In the genomic region with DNA sequence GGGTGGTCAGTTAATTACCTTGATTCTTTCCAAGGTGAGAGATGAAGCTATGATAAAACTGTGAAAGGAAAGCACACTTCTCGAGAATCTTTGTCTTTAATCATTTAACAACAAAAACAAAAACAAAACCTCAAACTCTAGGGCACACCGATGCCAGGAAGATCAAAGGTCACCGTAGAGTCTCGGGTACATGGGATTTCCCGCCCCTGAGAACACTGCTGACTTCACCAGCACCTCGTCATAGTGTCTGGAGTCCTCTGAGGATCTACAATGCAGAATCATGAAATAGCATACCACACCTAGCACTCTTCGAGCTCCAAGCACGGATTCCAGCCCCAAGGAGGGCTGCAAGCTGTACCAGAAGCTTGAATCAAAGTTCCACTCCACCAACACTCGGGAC, we compare ENCODE assay signal across 7 mouse cellular contexts. TPM values are rescaled to one million over a fixed set of nuclear protein-coding genes. Genes with fewer than 3 reads are reported as not detected.
DNase-seq lines count a peak whose midpoint lies in the region; ATAC-seq and TF ChIP-seq lines count a peak whose summit lies in the region.

No protein-coding gene starts in this region.

- ATAC-seq in lung, embryonic 16.5 days (ENCODE audit: low read depth): peak; percentile 8; the same call in 1 of the 2 replicates
- peak; percentile 23 for ATAC-seq in forebrain, embryonic 15.5 days (replicated peaks)

- intact Hi-C loops in left cerebral cortex, postnatal 36 days (cut with DNase I): no loop called here

- DNase-seq in lung, adult 2 months: no peak
- DNase-seq in kidney, postnatal 36 days: peak; percentile 34 to 54
- no peak for DNase-seq in embryo, embryonic 9.5 days (ENCODE audit: extremely low spot score)
- DNase-seq in left cerebral cortex, postnatal 36 days (ENCODE audit: low spot score in 2 of 2): no peak

- peak overlapping the region; percentile 86 for H3K4me3 ChIP-seq in lung, embryonic 16.5 days (ENCODE audit: low read length)
- no peak overlapping the region for H3K4me3 ChIP-seq in lung, adult 2 months (replicated peaks; ENCODE audit: extremely low read depth, low read depth, low read length)
- peak overlapping the region; percentile 82 for H3K4me3 ChIP-seq in forebrain, embryonic 15.5 days
- peak overlapping the region; percentile 67; the same call in 1 of the 2 replicates for H3K4me3 ChIP-seq in small intestine, adult 2 months (ENCODE audit: low read depth, low read length)

- H3K36me3 ChIP-seq in lung, embryonic 16.5 days (ENCODE audit: control insufficient read depth, insufficient read depth, low read length): no peaks in the 10 kb centered on the region
- no peaks in the 10 kb centered on the region for H3K36me3 ChIP-seq in forebrain, embryonic 15.5 days
- H3K36me3 ChIP-seq in small intestine, adult 2 months (ENCODE audit: control insufficient read depth, insufficient read depth, low read length): no peaks in the 10 kb centered on the region

- 74% methylated on average over 9 of the region's 9 CpGs for WGBS in lung, embryonic 16.5 days
- WGBS in lung, adult 2 months: 61% methylated on average over 9 of the region's 9 CpGs
- WGBS in forebrain, embryonic 15.5 days: 77% methylated on average over 9 of the region's 9 CpGs
- WGBS in small intestine, adult 2 months: 57% methylated on average over 9 of the region's 9 CpGs

- no peak overlapping the region for H3K27ac ChIP-seq in lung, embryonic 16.5 days (ENCODE audit: low read length)
- H3K27ac ChIP-seq in forebrain, embryonic 15.5 days (replicated peaks): no peak overlapping the region
- H3K27ac ChIP-seq in small intestine, adult 2 months (ENCODE audit: insufficient read depth, low read depth, low read length): no peak overlapping the region

- peaks cover 7% of the 10 kb centered on the region; the same call in 1 of the 2 replicates for H3K4me1 ChIP-seq in lung, embryonic 16.5 days (replicated peaks; ENCODE audit: control insufficient read depth, insufficient read depth, low read length)
- H3K4me1 ChIP-seq in lung, adult 2 months (ENCODE audit: control insufficient read depth, insufficient read depth, low read length): peaks cover 3% of the 10 kb centered on the region; the same call in 1 of the 2 replicates
- H3K4me1 ChIP-seq in forebrain, embryonic 15.5 days: peaks cover 20% of the 10 kb centered on the region
- peaks cover 7% of the 10 kb centered on the region for H3K4me1 ChIP-seq in small intestine, adult 2 months (ENCODE audit: control insufficient read depth, insufficient read depth, insufficient read length, low read length)

- TF ChIP-seq CTCF in lung, adult 2 months (IDR thresholded peaks at IDR 0.05; ENCODE audit: insufficient read depth, low read length): no peak
- 0 out of 2 replicates have a peak, but pooled peaks have one; percentile 4 for TF ChIP-seq CTCF in small intestine, adult 2 months (IDR thresholded peaks at IDR 0.05; ENCODE audit: extremely low read depth, insufficient read length, insufficient replicate concordance, low read depth, low read length)

- H3K9ac ChIP-seq in lung, embryonic 16.5 days (ENCODE audit: low read length): no peak overlapping the region
- H3K9ac ChIP-seq in forebrain, embryonic 15.5 days (replicated peaks): no peak overlapping the region

- no peak for TF ChIP-seq POLR2A in lung, adult 2 months (IDR thresholded peaks at IDR 0.05; ENCODE audit: borderline replicate concordance, extremely low read depth, low read depth, low read length)
- no peak for TF ChIP-seq POLR2A in small intestine, adult 2 months (IDR thresholded peaks at IDR 0.05; ENCODE audit: low read depth, low read length)

- H3K9me3 ChIP-seq in lung, embryonic 16.5 days (ENCODE audit: control insufficient read depth, low read length): no peaks in the 10 kb centered on the region
- no peaks in the 10 kb centered on the region for H3K9me3 ChIP-seq in forebrain, embryonic 15.5 days

- no peaks in the 10 kb centered on the region for H3K27me3 ChIP-seq in lung, embryonic 16.5 days (ENCODE audit: control insufficient read depth, insufficient read depth, low read depth, low read length)
- H3K27me3 ChIP-seq in forebrain, embryonic 15.5 days: 0 out of 2 replicates have a peak, but pooled peaks cover 4% of the 10 kb centered on the region
- H3K27me3 ChIP-seq in small intestine, adult 2 months (ENCODE audit: control insufficient read depth, insufficient read depth, low read length): no peaks in the 10 kb centered on the region

- H3K4me2 ChIP-seq in lung, embryonic 16.5 days (ENCODE audit: low read depth, low read length): peak overlapping the region; percentile 99
- peak overlapping the region; percentile 99 for H3K4me2 ChIP-seq in forebrain, embryonic 15.5 days (replicated peaks)

RNA-seq across cellular contexts. Expression of a gene that starts 0.6 kb away (rescaled TPM):
- polyA plus RNA-seq in lung, embryonic 16.5 days (2015; fragmentation: Nextera tagmentation; extraction: Ambion mirVana): 9.3 and 9.7 TPM in 2 replicates
- 1.4 and 2.0 TPM in 2 replicates for polyA plus RNA-seq in lung, adult 2 months (2012; rRNA removed)
- 7.8 and 7.9 TPM in 2 replicates for polyA plus RNA-seq in forebrain, embryonic 15.5 days (2015; fragmentation: Nextera tagmentation; extraction: Ambion mirVana)
- polyA plus RNA-seq in small intestine, adult 2 months (2012; rRNA removed): 0.05 and 0.08 TPM in 2 replicates
- 10 to 100 TPM; 32.1 to 33.3 TPM for total RNA-seq in left cerebral cortex, postnatal 36 days (2021)

RNA-seq across cellular contexts. Expression of a gene that starts 24.7 kb away (rescaled TPM):
- polyA plus RNA-seq in lung, embryonic 16.5 days (2015; fragmentation: Nextera tagmentation; extraction: Ambion mirVana): 383 and 408 TPM in 2 replicates
- 6.4 and 8.4 TPM in 2 replicates for polyA plus RNA-seq in lung, adult 2 months (2012; rRNA removed)
- 212 and 213 TPM in 2 replicates for polyA plus RNA-seq in forebrain, embryonic 15.5 days (2015; fragmentation: Nextera tagmentation; extraction: Ambion mirVana)
- polyA plus RNA-seq in small intestine, adult 2 months (2012; rRNA removed): 0.66 and 0.76 TPM in 2 replicates
- total RNA-seq in left cerebral cortex, postnatal 36 days (2021): 100 to 1,000 TPM; 196 to 200 TPM

Comparison
In these comparisons a context has a peak if more than half of its experiments do, and no peak if none do; other contexts are left out.
1. RNA of a gene that starts 24.7 kb away (polyA plus RNA-seq): 383 to 408 TPM in lung, embryonic 16.5 days and 212 to 213 TPM in forebrain, embryonic 15.5 days; 6.4 to 8.4 TPM in lung, adult 2 months and 0.66 to 0.76 TPM in small intestine, adult 2 months; every median in the first group is over 10 times any median in the second.
2. DNase-seq: peak in kidney, postnatal 36 days (2 of 2); none in lung, adult 2 months (single experiment), embryo, embryonic 9.5 days (single experiment) and left cerebral cortex, postnatal 36 days (0 of 2).